Mouse (Mus musculus): ENCODE data around the gene Scgn. TPM values are rescaled to one million over a fixed set of nuclear protein-coding genes. Genes with fewer than 3 reads are reported as not detected.

The Scgn gene
- not detected in 2 replicates for polyA plus RNA-seq (2015; fragmentation: Nextera tagmentation; extraction: Ambion mirVana)

DNA sequence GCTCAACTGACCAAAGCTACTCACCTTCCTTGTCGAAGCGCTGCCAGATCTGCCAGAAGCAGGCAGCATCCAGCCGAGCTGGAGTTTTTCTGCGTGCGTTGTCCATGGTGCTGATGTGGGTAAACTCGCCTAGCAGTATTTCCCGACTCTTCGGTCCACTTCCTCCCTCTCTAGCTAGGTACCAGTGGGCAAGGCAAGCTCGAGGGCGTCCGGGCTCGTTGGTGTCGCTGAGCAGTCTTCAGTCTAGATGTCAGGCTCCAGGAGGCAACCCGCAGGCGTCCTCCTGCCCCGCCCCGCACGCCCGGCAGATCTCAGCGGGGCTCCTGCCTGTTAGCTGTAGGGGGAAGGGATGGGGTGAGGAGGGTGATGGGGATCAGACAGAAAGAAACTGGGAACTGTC, at the start of gene Scgn:
Gene Scgn, minus strand, starts transcription at position 287 of the 400 bp plus-strand sequence.
- H3K27me3 ChIP-seq: peaks cover 17% of the 10 kb centered on the region
- no peak within 1 kb of the TSS for H3K9ac ChIP-seq
- no peak within 1 kb of the TSS; the same call in 1 of the 2 replicates for H3K4me2 ChIP-seq
- H3K4me3 ChIP-seq: no peak within 1 kb of the TSS
- H3K9me3 ChIP-seq: no peaks in the 10 kb centered on the region
- under 1% methylated on average over 20 of the region's 20 CpGs for WGBS
- H3K4me1 ChIP-seq: no peaks in the 10 kb centered on the region; the same call in 1 of the 2 replicates
- ATAC-seq (ENCODE audit: insufficient number of reproducible peaks, low FRiP score, low TSS enrichment, low read depth): no peak
- no peaks in the 10 kb centered on the region for H3K36me3 ChIP-seq
- H3K27ac ChIP-seq: no peak within 1 kb of the TSS

DNA sequence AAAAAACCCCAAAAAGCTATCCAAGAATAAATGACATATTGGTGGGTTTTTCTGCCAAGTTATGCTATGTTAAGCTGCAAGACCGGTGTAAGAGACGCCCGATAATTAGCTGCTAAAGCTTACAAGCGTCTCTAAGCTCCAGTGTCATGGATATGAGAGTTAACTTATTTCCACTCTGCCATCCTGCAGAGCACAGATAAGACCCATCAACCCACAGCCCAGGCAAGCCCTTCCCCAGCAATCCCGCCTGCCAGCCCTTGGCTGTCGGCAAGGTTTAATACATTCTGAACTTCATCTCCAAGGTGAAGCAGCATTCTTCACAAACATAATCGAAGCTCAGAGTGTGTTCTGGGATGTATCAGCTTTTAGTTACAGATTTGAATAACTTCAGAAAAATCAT, 49.2 kb upstream of the Scgn start:
- Histone ChIP-seq H3K4me1 (no peaks in the 10 kb centered on the region), H3K27ac (no peak overlapping the region), H3K27me3 (no peaks in the 10 kb centered on the region), H3K9ac (no peak overlapping the region), H3K36me3 (peaks cover 44% of the 10 kb centered on the region), H3K4me3 (no peak overlapping the region), H3K9me3 (no peaks in the 10 kb centered on the region), H3K4me2 (no peak overlapping the region)
- 92% methylated on average over 7 of the region's 7 CpGs for WGBS
- no peak for ATAC-seq (ENCODE audit: insufficient number of reproducible peaks, low FRiP score, low TSS enrichment, low read depth)

DNA sequence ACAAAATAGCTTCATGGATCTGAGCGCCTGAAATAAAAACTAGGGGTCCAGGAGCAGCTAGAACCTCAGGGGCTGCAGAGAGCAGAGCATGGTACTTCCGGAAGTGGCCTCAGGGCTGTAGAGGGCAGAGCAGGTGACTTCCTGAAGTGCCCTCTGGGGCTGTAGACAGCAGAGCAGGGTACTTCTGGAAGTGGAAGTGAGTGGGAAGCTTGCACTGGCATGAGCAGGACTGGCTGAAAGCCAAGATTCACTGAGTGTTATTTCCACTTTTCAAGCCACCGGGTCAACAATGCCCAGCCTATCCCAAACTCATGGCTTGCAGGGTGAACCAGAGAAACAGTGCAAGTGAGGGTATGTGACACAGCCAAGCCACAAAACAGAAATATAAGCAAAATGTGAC, 46.5 kb upstream of the Scgn start:
- Histone ChIP-seq H3K9me3 (no peaks in the 10 kb centered on the region), H3K9ac (no peak overlapping the region), H3K27me3 (no peaks in the 10 kb centered on the region), H3K4me2 (no peak overlapping the region), H3K36me3 (peaks cover 32% of the 10 kb centered on the region), H3K4me3 (no peak overlapping the region), H3K27ac (no peak overlapping the region), H3K4me1 (no peaks in the 10 kb centered on the region)
- 73% methylated on average over 3 of the region's 3 CpGs for WGBS
- no peak for ATAC-seq (ENCODE audit: insufficient number of reproducible peaks, low FRiP score, low TSS enrichment, low read depth)

DNA sequence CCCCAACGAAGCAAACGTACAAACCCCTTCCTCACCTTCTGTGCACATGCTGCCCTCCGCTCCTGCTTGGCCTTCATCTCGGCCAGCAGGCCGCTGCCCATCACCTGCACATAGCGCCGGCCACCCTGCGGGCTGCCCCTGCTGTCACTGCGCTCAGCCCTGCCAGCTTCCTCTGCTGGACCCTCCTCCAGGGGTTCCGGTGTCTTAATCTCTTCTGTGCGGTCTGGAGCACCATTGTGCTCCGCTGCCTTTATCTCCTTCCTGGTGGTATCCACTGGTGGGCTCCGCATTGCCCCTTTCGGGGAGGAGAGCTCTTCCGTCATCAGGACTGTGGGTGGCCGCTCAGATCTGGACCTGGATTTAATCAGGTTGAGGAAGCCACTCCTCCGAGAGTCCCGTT, 45.1 kb upstream of the Scgn start:
- Histone ChIP-seq H3K36me3 (peaks cover 18% of the 10 kb centered on the region), H3K27me3 (no peaks in the 10 kb centered on the region), H3K9ac (no peak overlapping the region), H3K4me3 (no peak overlapping the region), H3K4me1 (no peaks in the 10 kb centered on the region), H3K4me2 (no peak overlapping the region), H3K9me3 (no peaks in the 10 kb centered on the region), H3K27ac (no peak overlapping the region)
- no peak for ATAC-seq (ENCODE audit: insufficient number of reproducible peaks, low FRiP score, low TSS enrichment, low read depth)
- WGBS: 80% methylated on average over 18 of the region's 18 CpGs

DNA sequence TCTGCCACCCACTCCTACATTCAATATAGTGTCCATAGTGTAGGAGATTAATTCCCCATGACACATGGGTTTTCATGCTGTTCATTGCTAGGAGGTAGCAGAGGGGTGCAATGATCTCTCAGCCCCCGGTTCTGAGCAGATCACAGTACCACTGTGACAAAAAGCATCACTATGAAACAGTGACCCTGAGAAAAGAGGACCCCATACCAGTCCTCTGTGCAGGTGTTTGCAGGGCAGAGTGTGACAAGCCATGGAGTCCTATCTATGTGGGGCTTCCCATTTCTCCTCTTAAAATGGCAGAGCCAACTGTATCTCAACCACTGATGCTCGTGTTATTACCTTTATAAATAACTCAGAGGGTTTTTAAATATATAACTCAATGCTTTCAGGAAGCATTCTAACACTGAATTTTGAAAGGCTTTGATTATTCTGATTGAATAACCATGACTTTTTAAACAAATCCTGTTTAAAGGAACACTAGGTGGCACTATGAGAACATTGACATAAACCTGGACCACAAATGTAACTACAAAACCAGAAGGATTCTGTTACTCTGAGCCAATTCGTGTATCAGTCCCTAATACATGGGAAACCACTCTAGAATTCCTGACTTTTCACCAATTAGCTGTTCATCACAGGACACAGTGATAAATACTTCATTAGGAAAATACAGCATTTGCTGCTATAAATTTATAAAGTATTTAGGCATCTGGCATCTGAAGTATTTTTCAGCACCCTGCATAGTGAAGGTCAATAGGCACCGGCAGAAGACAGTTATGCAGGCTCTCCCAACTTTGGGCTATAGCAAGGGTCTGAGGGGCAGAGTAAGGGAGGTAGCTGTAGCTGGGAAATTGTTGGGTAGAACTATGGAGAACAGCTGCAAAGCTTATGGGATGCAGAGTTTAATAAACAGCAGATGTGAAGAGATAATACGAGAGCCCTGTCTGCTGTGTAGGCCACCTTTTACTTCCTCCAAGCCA, 36.5 kb upstream of the Scgn start:
- Histone ChIP-seq H3K9me3 (no peaks in the 10 kb centered on the region), H3K4me1 (no peaks in the 10 kb centered on the region), H3K27ac (no peak overlapping the region), H3K4me3 (no peak overlapping the region), H3K27me3 (no peaks in the 10 kb centered on the region), H3K36me3 (peaks cover 6% of the 10 kb centered on the region; the same call in 1 of the 2 replicates), H3K9ac (no peak overlapping the region), H3K4me2 (no peak overlapping the region)
- no peak for ATAC-seq (ENCODE audit: insufficient number of reproducible peaks, low FRiP score, low TSS enrichment, low read depth)
- 59% methylated on average over 5 of the region's 5 CpGs for WGBS

DNA sequence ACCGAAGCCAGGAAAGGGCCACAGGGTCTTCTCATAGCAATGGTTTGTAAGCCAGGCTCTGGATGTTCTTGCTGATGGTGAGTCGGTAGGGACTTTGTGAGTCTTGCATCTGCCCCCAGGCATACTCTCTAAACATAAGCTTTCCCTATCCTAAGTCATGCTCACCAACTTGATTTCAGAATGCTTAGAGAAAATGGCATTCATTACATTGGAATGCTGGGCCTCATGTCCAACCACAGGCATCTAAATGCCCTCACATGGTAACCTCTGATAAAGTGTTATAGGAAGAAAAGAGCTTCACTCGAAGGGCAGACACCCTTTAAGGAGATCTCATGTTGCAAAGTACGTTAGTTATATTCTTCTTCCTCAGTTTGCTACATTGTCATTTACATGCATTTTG, 27.5 kb upstream of the Scgn start:
- Histone ChIP-seq H3K36me3 (peaks cover 7% of the 10 kb centered on the region; the same call in 1 of the 2 replicates), H3K4me3 (no peak overlapping the region), H3K27me3 (no peaks in the 10 kb centered on the region), H3K9me3 (no peaks in the 10 kb centered on the region), H3K4me2 (no peak overlapping the region), H3K27ac (no peak overlapping the region), H3K9ac (no peak overlapping the region), H3K4me1 (no peaks in the 10 kb centered on the region)
- no peak for ATAC-seq (ENCODE audit: insufficient number of reproducible peaks, low FRiP score, low TSS enrichment, low read depth)
- 71% methylated on average over 4 of the region's 4 CpGs for WGBS

DNA sequence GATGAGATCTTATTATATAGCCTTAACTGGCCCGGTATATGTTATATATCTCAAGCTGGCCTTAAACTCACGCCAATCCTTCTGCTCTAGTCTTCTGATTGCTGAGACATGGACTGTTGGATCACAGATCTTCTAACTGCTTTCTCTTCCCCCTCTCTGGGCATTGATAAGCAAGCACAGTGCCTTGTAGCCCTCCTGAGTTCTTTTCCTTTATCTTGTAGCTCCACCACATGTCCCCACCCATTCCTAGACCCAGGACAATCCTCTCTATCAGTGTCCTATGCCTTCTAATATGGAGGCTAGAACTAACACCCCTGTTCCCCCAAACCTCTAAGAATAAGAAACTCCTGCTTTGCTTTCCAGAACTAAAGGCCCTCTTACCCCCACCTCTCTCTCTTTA, 14.5 kb upstream of the Scgn start:
- peaks cover 3% of the 10 kb centered on the region; the same call in 1 of the 2 replicates for H3K36me3 ChIP-seq
- ATAC-seq (ENCODE audit: insufficient number of reproducible peaks, low FRiP score, low TSS enrichment, low read depth): no peak

DNA sequence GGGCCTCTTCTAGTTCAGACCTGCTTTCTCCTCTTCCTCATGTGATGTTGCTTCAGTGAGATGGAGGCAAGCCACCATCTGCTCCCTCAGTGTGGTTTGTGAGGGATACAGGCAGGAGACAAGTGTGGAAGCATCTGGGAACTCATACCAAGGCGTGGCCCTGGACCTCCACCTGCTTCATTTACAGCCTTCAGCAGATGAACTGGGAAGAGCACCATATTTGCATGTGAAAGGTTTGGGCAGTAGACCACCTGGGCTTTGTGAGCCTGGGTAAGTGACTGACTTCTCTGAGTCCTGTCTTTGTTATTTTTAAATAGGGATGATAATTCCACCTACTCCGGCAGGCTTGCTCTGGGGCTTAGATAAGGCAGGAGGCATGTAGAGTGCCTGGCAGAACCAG, 10.8 kb upstream of the Scgn start:
- no peaks in the 10 kb centered on the region for H3K4me1 ChIP-seq
- WGBS: 63% methylated on average over 2 of the region's 2 CpGs
- no peak overlapping the region for H3K27ac ChIP-seq
- H3K4me2 ChIP-seq: no peak overlapping the region
- no peaks in the 10 kb centered on the region for H3K36me3 ChIP-seq
- no peak for ATAC-seq (ENCODE audit: insufficient number of reproducible peaks, low FRiP score, low TSS enrichment, low read depth)
- no peaks in the 10 kb centered on the region for H3K9me3 ChIP-seq
- no peak overlapping the region for H3K9ac ChIP-seq
- no peaks in the 10 kb centered on the region for H3K27me3 ChIP-seq
- H3K4me3 ChIP-seq: no peak overlapping the region

More for the DNA sequence above, 14.5 kb upstream of the Scgn start:
- H3K9me3 ChIP-seq: no peaks in the 10 kb centered on the region
- no peak overlapping the region for H3K27ac ChIP-seq
- H3K4me3 ChIP-seq: no peak overlapping the region
- H3K9ac ChIP-seq: no peak overlapping the region
- no peak overlapping the region for H3K4me2 ChIP-seq
- peaks cover 4% of the 10 kb centered on the region; the same call in 1 of the 2 replicates for H3K4me1 ChIP-seq
- 75% methylated on average over 2 of the region's 2 CpGs for WGBS
- H3K27me3 ChIP-seq: no peaks in the 10 kb centered on the region

DNA sequence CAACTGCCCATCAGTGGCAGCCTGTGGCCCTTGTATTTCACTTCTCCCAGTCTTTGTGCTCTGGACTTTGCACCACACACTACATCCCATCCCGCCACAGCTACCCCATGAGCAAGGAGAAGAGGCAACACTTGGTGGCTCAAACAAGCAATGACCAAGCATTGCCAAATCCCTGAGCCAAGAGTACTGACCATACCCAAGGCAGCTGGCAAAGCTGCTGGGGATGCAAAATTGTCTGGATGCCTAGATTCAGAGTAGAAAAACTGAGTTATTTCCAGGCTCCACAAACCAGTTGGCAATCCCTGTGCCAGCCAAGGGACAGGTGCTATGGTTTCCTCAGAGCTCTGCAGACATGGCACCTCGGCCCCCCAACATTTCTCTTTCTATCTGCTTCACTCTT, 10.1 kb upstream of the Scgn start:
- Histone ChIP-seq H3K27ac (no peak overlapping the region), H3K4me1 (no peaks in the 10 kb centered on the region), H3K36me3 (no peaks in the 10 kb centered on the region), H3K9me3 (no peaks in the 10 kb centered on the region), H3K4me2 (no peak overlapping the region), H3K27me3 (no peaks in the 10 kb centered on the region), H3K4me3 (no peak overlapping the region), H3K9ac (no peak overlapping the region)
- 77% methylated on average over 2 of the region's 2 CpGs for WGBS
- ATAC-seq (ENCODE audit: insufficient number of reproducible peaks, low FRiP score, low TSS enrichment, low read depth): no peak

DNA sequence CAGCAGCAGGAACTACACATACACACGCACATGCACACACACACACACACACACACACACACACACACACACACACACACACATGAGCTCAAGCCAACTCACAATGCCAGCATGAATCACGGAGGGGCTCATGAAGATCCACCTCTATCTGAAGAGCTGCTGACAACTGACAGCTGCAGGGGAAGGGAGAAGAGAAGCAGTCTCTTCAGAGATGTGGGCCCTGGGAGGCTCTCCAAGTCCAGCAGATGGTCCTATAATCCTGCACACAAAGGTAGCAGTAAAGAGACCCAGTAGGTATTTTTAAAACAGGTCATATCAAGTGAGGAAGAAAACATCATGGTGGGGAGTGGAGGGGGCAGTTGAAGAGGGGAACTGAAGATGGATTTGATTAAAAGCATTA, 7.8 kb upstream of the Scgn start:
- ATAC-seq (ENCODE audit: insufficient number of reproducible peaks, low FRiP score, low TSS enrichment, low read depth): no peak
- H3K27ac ChIP-seq: no peak overlapping the region
- WGBS: 65% methylated on average over 2 of the region's 2 CpGs
- H3K27me3 ChIP-seq: no peaks in the 10 kb centered on the region
- no peak overlapping the region for H3K4me3 ChIP-seq
- no peak overlapping the region for H3K4me2 ChIP-seq
- no peaks in the 10 kb centered on the region for H3K36me3 ChIP-seq
- H3K4me1 ChIP-seq: no peaks in the 10 kb centered on the region
- H3K9ac ChIP-seq: no peak overlapping the region
- H3K9me3 ChIP-seq: no peaks in the 10 kb centered on the region

DNA sequence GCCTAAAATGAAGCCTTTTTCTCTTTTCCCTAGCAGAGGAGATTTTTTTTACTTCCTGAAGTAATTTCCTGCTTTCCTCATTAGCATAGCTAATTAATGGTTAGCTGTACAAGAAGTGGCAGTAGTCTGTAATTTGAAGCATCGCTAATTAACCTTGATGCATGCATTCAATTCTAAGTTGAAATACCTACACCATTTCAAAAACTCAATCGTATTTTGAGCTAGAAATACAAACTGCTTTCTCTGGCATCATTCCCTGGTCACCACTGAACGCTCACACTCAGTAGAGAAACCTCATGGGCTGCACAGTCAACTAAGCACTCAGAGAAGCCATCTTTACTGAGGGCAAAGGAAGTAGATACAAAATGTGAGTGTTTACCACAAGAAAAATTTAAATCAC, 3.7 kb upstream of the Scgn start:
- Histone ChIP-seq H3K36me3 (no peaks in the 10 kb centered on the region), H3K9ac (no peak overlapping the region), H3K4me3 (no peak overlapping the region), H3K4me2 (no peak overlapping the region), H3K4me1 (no peaks in the 10 kb centered on the region; the same call in 1 of the 2 replicates), H3K9me3 (no peaks in the 10 kb centered on the region), H3K27me3 (peaks cover 17% of the 10 kb centered on the region), H3K27ac (no peak overlapping the region)
- WGBS: 55% methylated on average over 3 of the region's 3 CpGs
- ATAC-seq (ENCODE audit: insufficient number of reproducible peaks, low FRiP score, low TSS enrichment, low read depth): no peak

DNA sequence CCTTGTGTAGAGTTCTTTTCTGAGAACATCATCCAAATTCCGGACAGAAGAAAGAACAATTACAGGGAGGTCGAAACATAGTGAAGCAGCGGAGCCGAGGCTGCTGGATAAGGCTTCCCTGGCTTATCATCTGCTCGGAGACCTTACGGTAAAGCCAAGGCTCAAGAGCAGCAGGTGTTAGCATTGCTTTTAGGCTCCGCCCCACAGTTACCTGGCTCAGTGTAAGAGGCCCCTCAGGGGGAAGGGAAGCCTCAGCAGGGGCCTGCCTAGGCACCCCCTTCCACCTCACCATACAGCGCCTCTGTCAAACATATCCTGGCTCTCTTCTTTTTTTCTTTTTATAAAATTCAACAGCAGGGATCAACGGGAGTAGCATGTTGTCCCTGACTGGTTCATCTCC, 3.0 kb upstream of the Scgn start:
- Histone ChIP-seq H3K9ac (no peak overlapping the region), H3K4me2 (no peak overlapping the region), H3K4me1 (no peaks in the 10 kb centered on the region; the same call in 1 of the 2 replicates), H3K4me3 (no peak overlapping the region), H3K9me3 (no peaks in the 10 kb centered on the region), H3K27ac (no peak overlapping the region), H3K36me3 (no peaks in the 10 kb centered on the region), H3K27me3 (peaks cover 17% of the 10 kb centered on the region)
- no peak for ATAC-seq (ENCODE audit: insufficient number of reproducible peaks, low FRiP score, low TSS enrichment, low read depth)
- WGBS: 14% methylated on average over 9 of the region's 9 CpGs
